ENCODE assay signal across 9 mouse cellular contexts in genomic region chr15:31599834-31600233, GRCm38 (mm10). TPM values are rescaled to one million over a fixed set of nuclear protein-coding genes. Genes with fewer than 3 reads are reported as not detected.
DNase-seq lines count a peak whose midpoint lies in the region; ATAC-seq lines count a peak whose summit lies in the region.
"Had no signal": no experiment of that assay in that cellular context is flagged by ENCODE, and none has a peak within 500 bp of the region (broad histone marks: within the 10 kb centered on the region; RNA-seq: fewer than 3 reads in every experiment).

No protein-coding gene starts in this region.

- intact Hi-C loops in heart, postnatal 36 days (cut with DNase I): loop anchor here (10.0 kb wide), 1 partner anchor 375 kb away; the partner anchor contains the start of gene Dap

- H3K4me1 ChIP-seq in heart, embryonic 16.5 days (ENCODE audit: control insufficient read depth, insufficient read depth, low read length): peaks cover 21% of the 10 kb centered on the region
- H3K4me1 ChIP-seq in hindbrain, embryonic 16.5 days (ENCODE audit: control insufficient read depth, insufficient read depth, low read depth, low read length): peaks cover 19% of the 10 kb centered on the region
- peaks cover 28% of the 10 kb centered on the region for H3K4me1 ChIP-seq in midbrain, embryonic 15.5 days

- DNase-seq in heart, postnatal 36 days: no peak
- DNase-seq in NIH3T3 (ENCODE audit: low read depth): peak; percentile 36
- DNase-seq in frontal cortex, postnatal 10 days (ENCODE audit: low spot score in 2 of 2): no peak
- DNase-seq in gastrocnemius, adult 8-10 months (ENCODE audit: low spot score in 2 of 2): no peak
- DNase-seq in cerebellum, adult 9-11 months: no peak
- DNase-seq: cerebellum, postnatal 36 days had no signal

- no peaks in the 10 kb centered on the region for H3K27me3 ChIP-seq in heart, embryonic 16.5 days (ENCODE audit: control insufficient read depth, insufficient read depth, low read length)
- no peaks in the 10 kb centered on the region for H3K27me3 ChIP-seq in hindbrain, embryonic 16.5 days (replicated peaks; ENCODE audit: control insufficient read depth, insufficient read depth, low read length)
- no peaks in the 10 kb centered on the region for H3K27me3 ChIP-seq in midbrain, embryonic 15.5 days (replicated peaks)

- H3K4me2 ChIP-seq in heart, embryonic 16.5 days (ENCODE audit: low read depth, low read length): peak overlapping the region; percentile 98
- peak overlapping the region; percentile 78 for H3K4me2 ChIP-seq in hindbrain, embryonic 16.5 days (ENCODE audit: low read length)
- peak overlapping the region; percentile 70 for H3K4me2 ChIP-seq in midbrain, embryonic 15.5 days

- WGBS in heart, embryonic 16.5 days: 55% methylated on average over 4 of the region's 4 CpGs
- WGBS in hindbrain, embryonic 16.5 days: 69% methylated on average over 4 of the region's 4 CpGs
- 83% methylated on average over 4 of the region's 4 CpGs for WGBS in midbrain, embryonic 15.5 days

- no peak for ATAC-seq in heart, embryonic 16.5 days (replicated peaks; ENCODE audit: extremely low read depth, insufficient read depth, low FRiP score)
- ATAC-seq in hindbrain, embryonic 16.5 days: no peak
- no peak for ATAC-seq in midbrain, embryonic 15.5 days (replicated peaks)

- no peak overlapping the region for H3K27ac ChIP-seq in heart, embryonic 16.5 days (ENCODE audit: low read length)
- H3K27ac ChIP-seq in hindbrain, embryonic 16.5 days (ENCODE audit: low read depth, low read length): no peak overlapping the region
- no peak overlapping the region for H3K27ac ChIP-seq in midbrain, embryonic 15.5 days

- peaks cover 14% of the 10 kb centered on the region for H3K36me3 ChIP-seq in heart, embryonic 16.5 days (ENCODE audit: control insufficient read depth, insufficient read depth)
- peaks cover 12% of the 10 kb centered on the region for H3K36me3 ChIP-seq in hindbrain, embryonic 16.5 days (ENCODE audit: control insufficient read depth, insufficient read depth, low read length)
- H3K36me3 ChIP-seq in midbrain, embryonic 15.5 days (replicated peaks): peaks cover 18% of the 10 kb centered on the region; the same call in 1 of the 2 replicates

- no peak overlapping the region for H3K9ac ChIP-seq in heart, embryonic 16.5 days (ENCODE audit: low read length)
- no peak overlapping the region for H3K9ac ChIP-seq in hindbrain, embryonic 16.5 days (ENCODE audit: low read depth, low read length)
- H3K9ac ChIP-seq in midbrain, embryonic 15.5 days: no peak overlapping the region

- H3K9me3 ChIP-seq in heart, embryonic 16.5 days (replicated peaks; ENCODE audit: control insufficient read depth, low read length): no peaks in the 10 kb centered on the region
- no peaks in the 10 kb centered on the region for H3K9me3 ChIP-seq in hindbrain, embryonic 16.5 days (ENCODE audit: control insufficient read depth, low read length)
- no peaks in the 10 kb centered on the region for H3K9me3 ChIP-seq in midbrain, embryonic 15.5 days

- 0 out of 2 replicates have a peak overlapping the region, but pooled peaks have one; percentile 95 for H3K4me3 ChIP-seq in heart, embryonic 16.5 days (ENCODE audit: low read length)
- H3K4me3 ChIP-seq in hindbrain, embryonic 16.5 days (ENCODE audit: low read length): peak overlapping the region; percentile 3; the same call in 1 of the 2 replicates
- H3K4me3 ChIP-seq in midbrain, embryonic 15.5 days: peak overlapping the region; percentile 91; the same call in 1 of the 2 replicates

RNA-seq across cellular contexts. Expression of gene Cct5, which starts 1.8 kb away (rescaled TPM):
- 359 and 373 TPM in 2 replicates for polyA plus RNA-seq in heart, embryonic 16.5 days (2015; fragmentation: Nextera tagmentation; extraction: Ambion mirVana)
- 100 to 1,000 TPM; 148 to 149 TPM for total RNA-seq in heart, postnatal 36 days (2021)
- polyA plus RNA-seq in hindbrain, embryonic 16.5 days (2015; fragmentation: Nextera tagmentation; extraction: Ambion mirVana): 484 and 486 TPM in 2 replicates
- polyA plus RNA-seq in midbrain, embryonic 15.5 days (2015; fragmentation: Nextera tagmentation; extraction: Ambion mirVana): 484 and 504 TPM in 2 replicates
- total RNA-seq in gastrocnemius, adult 8-10 months (2022): 100 to 1,000 TPM; 110 to 120 (median 115) TPM

RNA-seq across cellular contexts. Expression of gene Fam173b, which starts 1.8 kb away (rescaled TPM):
- polyA plus RNA-seq in heart, embryonic 16.5 days (2015; fragmentation: Nextera tagmentation; extraction: Ambion mirVana): 14.4 and 14.8 TPM in 2 replicates
- total RNA-seq in heart, postnatal 36 days (2021): 10 to 100 TPM; 15.3 to 20.4 TPM
- polyA plus RNA-seq in hindbrain, embryonic 16.5 days (2015; fragmentation: Nextera tagmentation; extraction: Ambion mirVana): 11.0 TPM in 2 replicates
- polyA plus RNA-seq in midbrain, embryonic 15.5 days (2015; fragmentation: Nextera tagmentation; extraction: Ambion mirVana): 9.2 and 10.6 TPM in 2 replicates
- 10 to 100 TPM; 11.9 to 14.9 (median 12.8) TPM for total RNA-seq in gastrocnemius, adult 8-10 months (2022)

RNA-seq across cellular contexts. Expression of gene Cmbl, which starts 34.6 kb away (rescaled TPM):
- polyA plus RNA-seq in heart, embryonic 16.5 days (2015; fragmentation: Nextera tagmentation; extraction: Ambion mirVana): 10.9 and 12.2 TPM in 2 replicates
- 10 to 100 TPM; 36.4 to 38.8 TPM for total RNA-seq in heart, postnatal 36 days (2021)
- polyA plus RNA-seq in hindbrain, embryonic 16.5 days (2015; fragmentation: Nextera tagmentation; extraction: Ambion mirVana): 16.0 and 17.1 TPM in 2 replicates
- 14.3 and 15.7 TPM in 2 replicates for polyA plus RNA-seq in midbrain, embryonic 15.5 days (2015; fragmentation: Nextera tagmentation; extraction: Ambion mirVana)
- total RNA-seq in gastrocnemius, adult 8-10 months (2022): 10 to 100 TPM; 47.6 to 59.9 (median 49.6) TPM

Comparison
In these comparisons a context has a peak if more than half of its experiments do, and no peak if none do; other contexts are left out.
1. H3K4me3 ChIP-seq: peak in every context shown above with its lines; median percentile 95 in heart, embryonic 16.5 days; 91 in midbrain, embryonic 15.5 days; 3 in hindbrain, embryonic 16.5 days.